Mouse (Mus musculus): ENCODE measurements at regions not wholly inside any gene's neighbourhood (a gene's known extent, or its start where the extent isn't known, plus 50 kb on each side); places are given as distances from the start of the nearest gene placed in this dataset.
"Not testable (repeated sequence)": the region's sequence is repeated elsewhere in the genome, so short reads cannot be mapped to it uniquely, and the experiment has no call there.

- DNase-seq (ENCODE audit: low spot score in 2 of 2), result no peak
These were observed 141.5 kb upstream of the Rybp start for GRCm38 (mm10) chr6:100428759-100429158.

- no peak for DNase-seq (ENCODE audit: low spot score in 2 of 2)
These were observed 138.3 kb upstream of the Rybp start for GRCm38 (mm10) chr6:100425551-100425950.

GRCm38 (mm10) chr6:100424788-100425403 is 137.6 kb upstream of the Rybp start:
- no peak for DNase-seq (ENCODE audit: low spot score in 2 of 2)

GRCm38 (mm10) chr6:100424181-100424580 is 136.9 kb upstream of the Rybp start:
- DNase-seq (ENCODE audit: low spot score in 2 of 2), result no peak

GRCm38 (mm10) chr6:100423636-100424035 is 136.4 kb upstream of the Rybp start:
- DNase-seq (ENCODE audit: low spot score in 2 of 2), result no peak

- no peak for DNase-seq (ENCODE audit: low spot score in 2 of 2)
These were observed 135.3 kb upstream of the Rybp start for GRCm38 (mm10) chr6:100422603-100423002.

- DNase-seq (ENCODE audit: low spot score in 2 of 2), result no peak
These were observed 134.7 kb upstream of the Rybp start for GRCm38 (mm10) chr6:100421706-100422578.

GRCm38 (mm10) chr6:100420602-100421001 is 133.3 kb upstream of the Rybp start:
- DNase-seq (ENCODE audit: low spot score in 2 of 2), result no peak

GRCm38 (mm10) chr6:100419782-100420540 is 132.7 kb upstream of the Rybp start:
- no peak for DNase-seq (ENCODE audit: low spot score in 2 of 2)

- no peak for DNase-seq (ENCODE audit: low spot score in 2 of 2)
These were observed 128.8 kb upstream of the Rybp start for GRCm38 (mm10) chr6:100416046-100416445.

GRCm38 (mm10) chr6:100415514-100415913 is 128.2 kb upstream of the Rybp start:
- DNase-seq (ENCODE audit: low spot score in 2 of 2), result no peak

GRCm38 (mm10) chr6:100414836-100415235 is 127.6 kb upstream of the Rybp start:
- DNase-seq (ENCODE audit: low spot score in 2 of 2), result no peak

GRCm38 (mm10) chr6:100412486-100412885 is 125.2 kb upstream of the Rybp start:
- DNase-seq (ENCODE audit: low spot score in 2 of 2), result no peak

GRCm38 (mm10) chr6:100411968-100412367 is 124.7 kb upstream of the Rybp start:
- no peak for DNase-seq (ENCODE audit: low spot score in 2 of 2)

- no peak for DNase-seq (ENCODE audit: low spot score in 2 of 2)
These were observed 122.9 kb upstream of the Rybp start for GRCm38 (mm10) chr6:100410067-100410631.

- DNase-seq (ENCODE audit: low spot score in 2 of 2), result no peak
These were observed 121.5 kb upstream of the Rybp start for GRCm38 (mm10) chr6:100408826-100409225.

GRCm38 (mm10) chr6:100406504-100406903 is 119.2 kb upstream of the Rybp start:
- DNase-seq (ENCODE audit: low spot score in 2 of 2), result no peak

- DNase-seq (ENCODE audit: low spot score in 2 of 2), result no peak
These were observed 116.9 kb upstream of the Rybp start for GRCm38 (mm10) chr6:100404161-100404560.

- no peak for DNase-seq (ENCODE audit: low spot score in 2 of 2)
These were observed 115.4 kb upstream of the Rybp start for GRCm38 (mm10) chr6:100402716-100403115.

- DNase-seq (ENCODE audit: low spot score in 2 of 2), result no peak
These were observed 114.4 kb upstream of the Rybp start for GRCm38 (mm10) chr6:100401728-100402127.

- DNase-seq (ENCODE audit: low spot score in 2 of 2), result not testable (repeated sequence)
These were observed 112.1 kb upstream of the Rybp start for GRCm38 (mm10) chr6:100399387-100399786.
